Mouse (Mus musculus): Measurements from ENCODE around the gene Pdia5.

GRCm38 (mm10) chr16:35442026-35442415 lies 48.7 kb downstream of the Pdia5 start:
- TF ChIP-seq CTCF (IDR thresholded peaks at IDR 0.05; ENCODE audit: insufficient read depth, low read depth, low read length) (no peak), POLR2A (IDR thresholded peaks at IDR 0.05; ENCODE audit: insufficient read depth, low read depth, low read length) (no peak)

Data from olfactory bulb, adult 2 months (tissue).